Mouse (Mus musculus) lung, embryonic 15.5 days (tissue): ENCODE measurements at regions not wholly inside any gene's neighbourhood (a gene's known extent, or its start where the extent isn't known, plus 50 kb on each side); places are given as distances from the start of the nearest gene placed in this dataset.

Experiments used
- ATAC-seq: fragments of 200-750 bp; cut with Nextera tagmentation; 2 replicates; pipeline ENCODE4 v1.8.0; 2017; ENCODE audit warnings: moderate number of reproducible peaks, borderline replicate concordance; ENCODE audit not compliant: low FRiP score, low TSS enrichment; ENCODE audit errors: extremely low read depth
- H3K27ac ChIP-seq: fragments of 300-500 bp; sonication (generic); 2 replicates; pipeline ENCODE4 v1.5.1; 2015; ENCODE audit warnings: moderate library complexity, mild to moderate bottlenecking, inconsistent platforms
- H3K27me3 ChIP-seq: fragments of 300-500 bp; sonication (generic); 2 replicates; pipeline ENCODE4 v1.6.1; 2015; ENCODE audit warnings: inconsistent platforms
- H3K36me3 ChIP-seq: fragments of 300-500 bp; sonication (generic); 2 replicates; pipeline ENCODE4 v1.6.1; 2015; ENCODE audit warnings: inconsistent platforms
- H3K4me1 ChIP-seq: fragments of 300-500 bp; sonication (generic); 2 replicates; pipeline ENCODE4 v1.6.1; 2015; ENCODE audit warnings: inconsistent platforms
- H3K4me2 ChIP-seq: fragments of 300-500 bp; sonication (generic); 2 replicates; pipeline ENCODE4 v1.6.1; 2015; ENCODE audit warnings: inconsistent platforms, mild to moderate bottlenecking, moderate library complexity
- H3K4me3 ChIP-seq: fragments of 300-500 bp; sonication (generic); 2 replicates; pipeline ENCODE4 v1.5.1; 2015; ENCODE audit warnings: mild to moderate bottlenecking, inconsistent platforms
- H3K9ac ChIP-seq: fragments of 300-500 bp; sonication (generic); 2 replicates; pipeline ENCODE4 v1.6.1; 2015; ENCODE audit warnings: inconsistent platforms
- H3K9me3 ChIP-seq: fragments of 300-500 bp; sonication (generic); 2 replicates; pipeline ENCODE4 v1.6.1; 2016; ENCODE audit warnings: inconsistent platforms
- WGBS: fragments of 180-500 bp; shearing (Covaris S2); methylation state at CpG from one replicate; pipeline ENCODE4 v1.1.7; 2015; 5-methylcytosine and 5-hydroxymethylcytosine counted together

GRCm38 (mm10) chr9:84304398-84304797 lies 379.5 kb downstream of the Bckdhb start:
- Histone ChIP-seq H3K36me3 (no peaks in the 10 kb centered on the region), H3K4me1 (no peaks in the 10 kb centered on the region), H3K27me3 (no peaks in the 10 kb centered on the region), H3K4me3 (no peak overlapping the region), H3K9me3 (no peaks in the 10 kb centered on the region), H3K27ac (no peak overlapping the region), H3K9ac (no peak overlapping the region), H3K4me2 (no peak overlapping the region)
- 97% methylated on average over 2 of the region's 2 CpGs for WGBS
- no peak for ATAC-seq

- no peaks in the 10 kb centered on the region for H3K27me3 ChIP-seq
- no peaks in the 10 kb centered on the region for H3K36me3 ChIP-seq
- ATAC-seq: no peak
- H3K4me2 ChIP-seq: no peak overlapping the region
- H3K9me3 ChIP-seq: no peaks in the 10 kb centered on the region
- 82% methylated on average over 2 of the region's 2 CpGs for WGBS
- H3K4me1 ChIP-seq: no peaks in the 10 kb centered on the region
- no peak overlapping the region for H3K9ac ChIP-seq
- no peak overlapping the region for H3K4me3 ChIP-seq
- no peak overlapping the region for H3K27ac ChIP-seq
These were observed 393.9 kb downstream of the Bckdhb start for GRCm38 (mm10) chr9:84318811-84319210.

GRCm38 (mm10) chr9:84319338-84319737 lies 394.4 kb downstream of the Bckdhb start:
- Histone ChIP-seq H3K4me3 (no peak overlapping the region), H3K4me2 (no peak overlapping the region), H3K36me3 (no peaks in the 10 kb centered on the region), H3K4me1 (no peaks in the 10 kb centered on the region), H3K27me3 (no peaks in the 10 kb centered on the region), H3K9ac (no peak overlapping the region), H3K27ac (no peak overlapping the region), H3K9me3 (no peaks in the 10 kb centered on the region)
- 65% methylated on average over 2 of the region's 2 CpGs for WGBS
- no peak for ATAC-seq

GRCm38 (mm10) chr9:84323145-84323544 lies 398.2 kb downstream of the Bckdhb start:
- H3K4me3 ChIP-seq: no peak overlapping the region
- no peak overlapping the region for H3K4me2 ChIP-seq
- H3K27me3 ChIP-seq: no peaks in the 10 kb centered on the region
- ATAC-seq: no peak
- H3K9me3 ChIP-seq: no peaks in the 10 kb centered on the region
- no peak overlapping the region for H3K27ac ChIP-seq
- H3K9ac ChIP-seq: no peak overlapping the region
- WGBS: 42% methylated on average over 2 of the region's 2 CpGs
- H3K36me3 ChIP-seq: no peaks in the 10 kb centered on the region
- H3K4me1 ChIP-seq: no peaks in the 10 kb centered on the region

DNA sequence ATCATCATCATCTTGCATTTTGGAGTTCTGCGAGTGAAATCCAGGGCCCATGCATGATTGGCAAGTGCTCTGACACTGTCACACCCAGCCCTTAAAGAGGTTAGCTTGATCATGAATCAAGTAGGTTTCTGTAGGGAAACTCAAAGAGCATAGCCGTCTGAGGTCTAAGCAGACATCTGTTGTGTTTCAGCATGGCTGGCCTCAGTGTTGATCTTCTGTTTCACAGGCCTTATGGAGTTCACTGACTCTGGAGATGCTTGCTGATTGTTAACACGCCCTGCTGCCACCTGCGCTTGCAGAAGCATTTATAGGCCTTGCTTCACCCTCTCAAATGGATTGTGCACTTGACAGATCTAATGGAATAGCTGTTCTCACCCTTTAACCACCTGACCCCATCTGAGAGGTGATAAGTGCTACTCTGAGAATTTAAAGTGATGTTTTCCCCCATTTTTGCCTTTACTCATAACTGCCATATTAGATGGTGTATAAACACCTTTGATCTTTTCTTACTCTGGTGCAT lies 406.2 kb downstream of the Bckdhb start:
- H3K27me3 ChIP-seq: no peaks in the 10 kb centered on the region
- WGBS: 49% methylated on average over 4 of the region's 4 CpGs
- no peak overlapping the region for H3K4me3 ChIP-seq
- no peaks in the 10 kb centered on the region for H3K4me1 ChIP-seq
- no peaks in the 10 kb centered on the region for H3K36me3 ChIP-seq
- H3K27ac ChIP-seq: no peak overlapping the region
- no peaks in the 10 kb centered on the region for H3K9me3 ChIP-seq
- no peak for ATAC-seq
- no peak overlapping the region for H3K4me2 ChIP-seq
- H3K9ac ChIP-seq: no peak overlapping the region

DNA sequence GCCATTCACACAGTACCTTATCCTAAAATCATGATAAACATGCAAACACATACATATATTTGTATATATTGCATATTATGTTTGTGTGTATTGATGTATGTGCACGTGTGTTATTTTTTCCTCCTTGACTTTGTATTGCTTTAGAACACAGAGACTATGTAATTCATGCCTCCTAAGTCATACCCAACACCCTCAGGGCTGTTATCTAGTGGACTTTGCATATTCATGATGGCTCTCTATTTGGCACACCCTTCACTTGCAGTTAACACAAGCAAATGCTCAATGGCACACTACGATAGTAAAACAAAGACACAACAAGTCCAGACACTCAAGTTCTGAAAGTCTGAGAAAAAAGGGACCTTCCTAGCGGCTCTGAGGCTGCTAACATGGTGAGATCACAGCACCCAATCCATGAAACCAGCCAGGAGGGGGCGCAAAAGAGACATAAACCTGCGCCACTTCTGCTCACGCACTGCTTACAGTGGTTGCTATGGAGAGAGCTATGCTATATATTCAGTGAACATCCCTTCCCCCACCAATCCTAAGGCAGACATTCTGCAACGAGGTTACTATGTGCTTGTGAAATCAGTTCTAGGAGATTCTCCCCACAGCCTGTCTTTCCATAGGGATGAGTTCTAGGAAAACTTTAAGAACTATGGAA lies 418.6 kb downstream of the Bckdhb start:
- H3K4me1 ChIP-seq: no peaks in the 10 kb centered on the region
- H3K36me3 ChIP-seq: no peaks in the 10 kb centered on the region
- H3K4me2 ChIP-seq: no peak overlapping the region
- ATAC-seq: peak; percentile 89
- H3K9ac ChIP-seq: no peak overlapping the region
- no peak overlapping the region for H3K27ac ChIP-seq
- no peaks in the 10 kb centered on the region for H3K27me3 ChIP-seq
- 15% methylated on average over 7 of the region's 7 CpGs for WGBS
- H3K4me3 ChIP-seq: no peak overlapping the region
- no peaks in the 10 kb centered on the region for H3K9me3 ChIP-seq

GRCm38 (mm10) chr9:84350223-84350622 lies 425.3 kb downstream of the Bckdhb start:
- 50% methylated on average over 2 of the region's 2 CpGs for WGBS
- no peak overlapping the region for H3K4me2 ChIP-seq
- ATAC-seq: no peak

DNA sequence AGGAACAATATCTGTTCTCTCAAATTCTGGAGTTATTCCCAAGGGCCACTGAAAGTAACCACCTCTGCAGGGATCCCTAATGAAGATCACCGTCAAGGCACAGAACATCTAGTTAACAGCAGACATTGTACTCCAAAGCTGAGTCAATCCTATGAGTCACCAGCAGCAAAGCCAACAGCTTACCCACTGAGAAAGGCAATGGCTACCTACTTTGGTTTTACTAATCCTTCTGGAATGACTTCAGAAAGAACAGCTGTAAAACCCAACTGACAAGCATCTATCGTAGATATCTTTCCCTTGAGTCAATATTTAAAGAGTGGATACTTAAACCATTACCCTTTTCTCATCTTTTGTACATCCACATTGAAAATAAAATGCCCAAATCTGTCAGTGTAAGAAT lies 429.5 kb downstream of the Bckdhb start:
- ATAC-seq: no peak
- 73% methylated on average over 2 of the region's 2 CpGs for WGBS
- Histone ChIP-seq H3K4me1 (no peaks in the 10 kb centered on the region), H3K36me3 (no peaks in the 10 kb centered on the region), H3K27ac (no peak overlapping the region), H3K4me3 (no peak overlapping the region), H3K9ac (no peak overlapping the region), H3K9me3 (no peaks in the 10 kb centered on the region), H3K4me2 (no peak overlapping the region), H3K27me3 (no peaks in the 10 kb centered on the region)

More at GRCm38 (mm10) chr9:84350223-84350622, 425.3 kb downstream of the Bckdhb start:
- H3K27me3 ChIP-seq: no peaks in the 10 kb centered on the region
- no peak overlapping the region for H3K9ac ChIP-seq
- no peaks in the 10 kb centered on the region for H3K9me3 ChIP-seq
- H3K4me3 ChIP-seq: no peak overlapping the region
- no peaks in the 10 kb centered on the region for H3K36me3 ChIP-seq
- no peak overlapping the region for H3K27ac ChIP-seq
- no peaks in the 10 kb centered on the region for H3K4me1 ChIP-seq

GRCm38 (mm10) chr9:84356167-84356566 lies 431.2 kb downstream of the Bckdhb start:
- no peaks in the 10 kb centered on the region for H3K9me3 ChIP-seq
- no peaks in the 10 kb centered on the region for H3K36me3 ChIP-seq
- H3K4me1 ChIP-seq: no peaks in the 10 kb centered on the region
- H3K27me3 ChIP-seq: no peaks in the 10 kb centered on the region
- H3K27ac ChIP-seq: no peak overlapping the region
- H3K9ac ChIP-seq: no peak overlapping the region
- H3K4me3 ChIP-seq: no peak overlapping the region
- H3K4me2 ChIP-seq: no peak overlapping the region
- ATAC-seq: no peak
- 99% methylated on average over 2 of the region's 2 CpGs for WGBS

GRCm38 (mm10) chr9:84359879-84360278 lies 434.9 kb downstream of the Bckdhb start:
- ATAC-seq: no peak
- no peak overlapping the region for H3K9ac ChIP-seq
- 35% methylated on average over 3 of the region's 3 CpGs for WGBS

DNA sequence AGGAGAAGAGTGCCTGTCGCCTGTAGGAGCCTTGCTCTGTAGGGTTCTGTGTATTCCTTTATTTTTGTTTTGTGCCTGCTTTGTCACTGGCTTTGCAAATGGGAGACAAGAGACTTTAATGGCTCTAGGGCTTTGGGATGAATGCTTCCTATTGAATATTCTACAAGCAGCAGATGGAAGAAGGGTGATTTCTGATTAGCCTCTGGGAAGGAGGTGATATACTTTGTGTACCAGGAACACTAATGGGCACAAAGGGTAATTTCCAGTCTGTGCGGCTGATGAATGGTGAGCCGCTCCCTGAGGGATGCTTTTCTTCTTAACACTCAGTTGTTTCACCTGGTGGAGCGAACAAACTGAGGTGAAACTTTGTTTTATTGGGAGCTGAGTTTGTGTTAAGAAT lies 435.5 kb downstream of the Bckdhb start:
- Histone ChIP-seq H3K4me1 (no peaks in the 10 kb centered on the region), H3K27ac (no peak overlapping the region), H3K9me3 (no peaks in the 10 kb centered on the region), H3K4me3 (no peak overlapping the region), H3K4me2 (no peak overlapping the region), H3K9ac (no peak overlapping the region), H3K27me3 (no peaks in the 10 kb centered on the region), H3K36me3 (no peaks in the 10 kb centered on the region)
- 84% methylated on average over 4 of the region's 4 CpGs for WGBS
- no peak for ATAC-seq

More at GRCm38 (mm10) chr9:84359879-84360278, 434.9 kb downstream of the Bckdhb start:
- no peaks in the 10 kb centered on the region for H3K27me3 ChIP-seq
- H3K27ac ChIP-seq: no peak overlapping the region
- H3K4me2 ChIP-seq: no peak overlapping the region
- no peaks in the 10 kb centered on the region for H3K4me1 ChIP-seq
- no peaks in the 10 kb centered on the region for H3K9me3 ChIP-seq
- H3K4me3 ChIP-seq: no peak overlapping the region
- no peaks in the 10 kb centered on the region for H3K36me3 ChIP-seq

GRCm38 (mm10) chr9:84363478-84363877 lies 438.5 kb downstream of the Bckdhb start:
- Histone ChIP-seq H3K9ac (no peak overlapping the region), H3K4me3 (no peak overlapping the region), H3K4me1 (no peaks in the 10 kb centered on the region), H3K27ac (no peak overlapping the region), H3K4me2 (no peak overlapping the region), H3K36me3 (no peaks in the 10 kb centered on the region), H3K9me3 (no peaks in the 10 kb centered on the region), H3K27me3 (no peaks in the 10 kb centered on the region)
- no peak for ATAC-seq
- WGBS: 87% methylated on average over 5 of the region's 5 CpGs

DNA sequence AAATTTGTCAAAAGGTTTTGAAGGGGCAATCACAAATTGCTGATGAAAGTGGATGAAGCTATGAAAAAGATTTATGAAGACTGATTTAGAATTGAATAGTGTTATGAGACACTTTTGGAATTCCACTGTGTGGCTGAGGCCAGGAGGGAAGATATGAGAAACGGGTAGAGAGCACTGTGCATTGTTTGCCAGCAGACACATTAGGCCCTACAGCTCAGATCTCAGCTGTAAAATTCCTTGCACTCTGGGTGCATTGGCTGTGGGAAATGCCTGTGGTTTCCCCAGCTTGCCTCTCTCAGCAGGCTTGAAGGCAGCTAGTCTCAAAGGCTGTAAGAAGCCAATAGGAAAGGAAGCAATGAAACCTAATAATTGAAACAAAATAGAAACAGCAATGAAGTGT lies 444.3 kb downstream of the Bckdhb start:
- H3K9me3 ChIP-seq: no peaks in the 10 kb centered on the region
- WGBS: 52% methylated on average over 1 of the region's 1 CpGs
- no peak overlapping the region for H3K27ac ChIP-seq
- no peak for ATAC-seq
- H3K4me2 ChIP-seq: no peak overlapping the region
- H3K27me3 ChIP-seq: no peaks in the 10 kb centered on the region
- H3K4me3 ChIP-seq: no peak overlapping the region
- H3K36me3 ChIP-seq: no peaks in the 10 kb centered on the region
- H3K9ac ChIP-seq: no peak overlapping the region
- H3K4me1 ChIP-seq: no peaks in the 10 kb centered on the region
